Comparison of ENCODE assay signal across 8 mouse cellular contexts in genomic region chr11:100544832-100545745, GRCm38 (mm10). TPM values are rescaled to one million over a fixed set of nuclear protein-coding genes. Genes with fewer than 3 reads are reported as not detected.
DNase-seq lines count a peak whose midpoint lies in the region; ATAC-seq lines count a peak whose summit lies in the region.

TSS of gene Ttc25 (plus strand) at chr11:100545607.

- H3K36me3 ChIP-seq in hindbrain, embryonic 16.5 days (ENCODE audit: control insufficient read depth, insufficient read depth, low read length), result no peaks in the 10 kb centered on the region
- H3K36me3 ChIP-seq in macrophage (ENCODE audit: inconsistent target), result no peaks in the 10 kb centered on the region

- peak; percentile 94 for DNase-seq in NIH3T3 (ENCODE audit: low read depth)
- peak; percentile 39 to 64 for DNase-seq in cerebellum, postnatal 4 days (ENCODE audit: low spot score in 2 of 2)
- peak; percentile 90 for DNase-seq in gastrocnemius, adult 18-20 months (ENCODE audit: low spot score)
- peak; percentile 65 to 84 for DNase-seq in left cerebral cortex, adult 18-20 months (ENCODE audit: low spot score in 2 of 2)
- DNase-seq in right cerebral cortex, adult 18-20 months, result peak; percentile 88
- DNase-seq in urinary bladder, postnatal 10 days (ENCODE audit: low spot score), result peak; percentile 48

- no peaks in the 10 kb centered on the region for H3K9me3 ChIP-seq in hindbrain, embryonic 16.5 days (ENCODE audit: control insufficient read depth, low read length)

- no peaks in the 10 kb centered on the region for H3K79me2 ChIP-seq in macrophage (ENCODE audit: inconsistent target)

- WGBS in hindbrain, embryonic 16.5 days, result 3% methylated on average over 28 of the region's 28 CpGs
- 7% methylated on average over 28 of the region's 28 CpGs for WGBS in macrophage (ENCODE audit: missing documents)

- H3K4me3 ChIP-seq in hindbrain, embryonic 16.5 days (ENCODE audit: low read length), result peak within 1 kb of the TSS; percentile 37
- peak within 1 kb of the TSS; percentile 43 for H3K4me3 ChIP-seq in macrophage (ENCODE audit: inconsistent target)

- H3K4me1 ChIP-seq in hindbrain, embryonic 16.5 days (ENCODE audit: control insufficient read depth, insufficient read depth, low read depth, low read length), result peaks cover 12% of the 10 kb centered on the region; the same call in 1 of the 2 replicates

- H3K9ac ChIP-seq in hindbrain, embryonic 16.5 days (ENCODE audit: low read depth, low read length), result peak within 1 kb of the TSS; percentile 65

- peak; percentile 98 for ATAC-seq in hindbrain, embryonic 16.5 days

- H3K27ac ChIP-seq in hindbrain, embryonic 16.5 days (ENCODE audit: low read depth, low read length), result peak within 1 kb of the TSS; percentile 74
- peak within 1 kb of the TSS; percentile 51 for H3K27ac ChIP-seq in macrophage

- peak within 1 kb of the TSS; percentile 89 for H3K4me2 ChIP-seq in hindbrain, embryonic 16.5 days (ENCODE audit: low read length)

- H3K27me3 ChIP-seq in hindbrain, embryonic 16.5 days (replicated peaks; ENCODE audit: control insufficient read depth, insufficient read depth, low read length), result no peaks in the 10 kb centered on the region; the same call in 1 of the 2 replicates

RNA-seq across cellular contexts. Expression of gene Ttc25, which starts in this region (rescaled TPM):
- under 1 TPM; 0.33 to 0.48 TPM for total RNA-seq in gastrocnemius, adult 18-20 months (2021)
- 2.2 and 2.5 TPM in 2 replicates for polyA plus RNA-seq in hindbrain, embryonic 16.5 days (2015; fragmentation: Nextera tagmentation; extraction: Ambion mirVana)
- total RNA-seq in left cerebral cortex, adult 18-20 months (2021), result 1 to 10 TPM in 1 of 2 experiments, under 1 TPM in 1; 0.98 to 1.5 TPM
- total RNA-seq in macrophage (2018; cell fraction: chromatin; rRNA removed), result 1 to 10 TPM in 4 of 26 experiments, under 1 TPM in 17, not detected in 5; 0.16 to 1.4 (median 0.55) TPM
- total RNA-seq in macrophage (2018; cell fraction: cytosol; rRNA removed), result under 1 TPM in 25 of 26 experiments, not detected in 1; 0.03 to 0.20 (median 0.10) TPM
- 1 to 10 TPM in 6 of 26 experiments, under 1 TPM in 18, not detected in 2; 0.28 to 1.4 (median 0.68) TPM for total RNA-seq in macrophage (2018; cell fraction: nucleus; rRNA removed)
- polyA plus RNA-seq in macrophage (2018), result 0.11 to 0.12 TPM in 2 of 3 replicates, not detected in the other

Comparison
In these comparisons a context has a peak if more than half of its experiments do, and no peak if none do; other contexts are left out.
1. Peak in every context shown above with its lines: DNase-seq, ATAC-seq, H3K4me3 ChIP-seq and H3K27ac ChIP-seq.
2. Peak in DNase-seq in gastrocnemius, adult 18-20 months; RNA of the gene not detected or under 1 TPM.